Mouse (Mus musculus): ENCODE data around the gene Ankrd33. TPM values are rescaled to one million over a fixed set of nuclear protein-coding genes. Genes with fewer than 3 reads are reported as not detected.

The Ankrd33 gene
- total RNA-seq (2015; ENCODE audit: low replicate concordance) (not detected in 2 replicates), total RNA-seq (2017; ENCODE audit: low replicate concordance) (not detected in 2 replicates)

- ATAC-seq (replicated peaks; ENCODE audit: low FRiP score, poor library complexity, severe bottlenecking) = no peak
Observed at GRCm38 (mm10) chr15:101115511-101116110, at the start of gene Ankrd33. TSS of gene Ankrd33 (plus strand) at chr15:101115755.

DNA sequence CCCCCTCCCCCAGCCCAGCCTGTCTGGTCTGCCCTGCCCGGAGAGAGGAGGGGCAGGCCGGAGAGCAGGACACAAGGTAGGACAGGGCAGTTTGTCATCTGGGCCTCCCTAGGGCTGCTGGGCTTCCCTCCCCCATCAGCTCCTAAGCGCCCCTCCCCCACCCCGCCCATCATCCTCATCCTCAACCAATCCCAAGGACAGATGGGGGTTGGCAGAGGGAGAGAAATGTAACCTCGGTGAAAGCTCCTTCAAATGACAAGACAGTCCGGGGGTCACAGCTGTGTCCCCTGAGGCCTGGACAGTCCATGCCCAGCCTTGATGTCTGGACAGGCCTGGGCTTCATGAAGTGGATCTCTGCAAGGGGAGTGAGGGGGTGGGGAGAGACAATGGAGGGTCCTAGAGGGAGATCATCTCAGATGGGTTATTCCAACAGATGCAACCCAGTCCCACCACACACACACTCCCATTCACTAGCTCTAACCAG lies 49.1 kb upstream of the Ankrd33 start:
- ATAC-seq (replicated peaks; ENCODE audit: low FRiP score, poor library complexity, severe bottlenecking) = no peak

- no peak for ATAC-seq (replicated peaks; ENCODE audit: low FRiP score, poor library complexity, severe bottlenecking)
Observed at GRCm38 (mm10) chr15:101066920-101067696, 48.4 kb upstream of the Ankrd33 start.

- ATAC-seq (replicated peaks; ENCODE audit: low FRiP score, poor library complexity, severe bottlenecking) = no peak
Observed at GRCm38 (mm10) chr15:101068029-101068428, 47.5 kb upstream of the Ankrd33 start.

DNA sequence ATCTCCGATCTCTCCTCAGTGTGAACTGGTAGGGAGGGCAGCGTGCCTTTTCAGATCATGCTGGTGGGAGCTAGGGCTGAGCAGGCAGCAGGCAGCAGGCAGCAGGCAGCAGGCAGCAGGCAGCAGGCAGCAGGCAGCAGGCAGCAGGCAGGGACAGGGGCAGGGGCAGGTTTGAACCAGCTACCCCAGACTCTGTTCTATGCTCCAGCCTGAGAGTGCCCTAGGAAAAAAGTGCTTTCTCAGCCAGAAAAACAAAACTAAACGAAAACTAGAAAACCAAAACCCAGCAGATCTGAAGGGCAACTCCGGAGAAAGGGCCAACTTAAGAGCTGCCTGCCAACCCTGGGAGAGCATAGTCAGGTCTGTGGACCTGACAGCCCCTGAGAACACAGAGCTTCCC lies 46.9 kb upstream of the Ankrd33 start:
- no peak for ATAC-seq (replicated peaks; ENCODE audit: low FRiP score, poor library complexity, severe bottlenecking)

DNA sequence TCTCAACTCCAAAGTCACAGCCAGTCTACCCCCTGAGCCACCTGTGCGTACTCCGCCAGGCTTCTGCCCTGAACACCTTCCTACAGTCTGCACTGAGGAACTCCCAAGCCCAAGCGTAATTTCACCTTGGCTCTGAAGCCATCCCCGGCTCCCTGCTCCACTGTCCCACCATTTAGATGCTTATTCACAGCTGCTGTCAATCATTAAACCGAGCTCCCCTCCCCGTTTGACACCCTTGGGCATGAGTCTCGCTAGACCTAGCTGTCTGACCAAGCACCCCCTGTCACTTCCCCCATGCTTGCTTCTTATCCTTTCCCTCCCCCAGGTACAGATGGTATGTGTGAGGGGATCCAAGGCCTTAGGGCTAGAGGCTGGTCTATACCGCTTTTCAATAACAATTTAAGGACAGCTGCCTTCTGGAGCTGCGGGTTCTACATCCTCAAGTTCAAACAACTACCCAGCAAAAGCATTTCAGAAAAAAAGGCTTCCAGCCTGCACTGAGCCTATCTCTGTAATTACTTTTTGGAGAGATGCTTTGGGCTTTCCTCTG lies 45.8 kb upstream of the Ankrd33 start:
- ATAC-seq (replicated peaks; ENCODE audit: low FRiP score, poor library complexity, severe bottlenecking) = no peak

- ATAC-seq (replicated peaks; ENCODE audit: low FRiP score, poor library complexity, severe bottlenecking) = no peak
Observed at GRCm38 (mm10) chr15:101070762-101071161, 44.8 kb upstream of the Ankrd33 start.

GRCm38 (mm10) chr15:101072736-101073135 lies 42.8 kb upstream of the Ankrd33 start:
- no peak for ATAC-seq (replicated peaks; ENCODE audit: low FRiP score, poor library complexity, severe bottlenecking)

GRCm38 (mm10) chr15:101074067-101074466 lies 41.5 kb upstream of the Ankrd33 start:
- no peak for ATAC-seq (replicated peaks; ENCODE audit: low FRiP score, poor library complexity, severe bottlenecking)

DNA sequence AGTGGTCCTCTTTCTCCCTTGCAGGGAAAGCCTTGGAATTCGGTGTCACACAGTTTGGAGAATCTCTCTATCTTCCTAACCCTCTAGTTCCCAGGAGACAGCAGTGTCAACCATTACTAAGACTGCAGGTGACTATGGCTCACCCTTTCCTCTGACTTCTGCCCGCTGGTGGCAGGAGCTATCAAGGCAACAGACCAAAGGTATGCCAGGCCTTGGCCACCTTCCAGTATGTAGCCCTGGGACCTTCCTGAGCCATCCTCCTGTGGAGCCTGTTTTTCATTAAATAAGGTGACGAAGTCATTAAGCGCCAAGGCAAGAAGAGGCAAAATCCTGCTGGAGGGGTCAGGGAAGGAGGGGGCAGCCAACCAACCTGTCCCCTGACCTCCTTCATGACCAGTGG lies 40.4 kb upstream of the Ankrd33 start:
- ATAC-seq (replicated peaks; ENCODE audit: low FRiP score, poor library complexity, severe bottlenecking) = no peak

GRCm38 (mm10) chr15:101075656-101076055 lies 39.9 kb upstream of the Ankrd33 start:
- no peak for ATAC-seq (replicated peaks; ENCODE audit: low FRiP score, poor library complexity, severe bottlenecking)

DNA sequence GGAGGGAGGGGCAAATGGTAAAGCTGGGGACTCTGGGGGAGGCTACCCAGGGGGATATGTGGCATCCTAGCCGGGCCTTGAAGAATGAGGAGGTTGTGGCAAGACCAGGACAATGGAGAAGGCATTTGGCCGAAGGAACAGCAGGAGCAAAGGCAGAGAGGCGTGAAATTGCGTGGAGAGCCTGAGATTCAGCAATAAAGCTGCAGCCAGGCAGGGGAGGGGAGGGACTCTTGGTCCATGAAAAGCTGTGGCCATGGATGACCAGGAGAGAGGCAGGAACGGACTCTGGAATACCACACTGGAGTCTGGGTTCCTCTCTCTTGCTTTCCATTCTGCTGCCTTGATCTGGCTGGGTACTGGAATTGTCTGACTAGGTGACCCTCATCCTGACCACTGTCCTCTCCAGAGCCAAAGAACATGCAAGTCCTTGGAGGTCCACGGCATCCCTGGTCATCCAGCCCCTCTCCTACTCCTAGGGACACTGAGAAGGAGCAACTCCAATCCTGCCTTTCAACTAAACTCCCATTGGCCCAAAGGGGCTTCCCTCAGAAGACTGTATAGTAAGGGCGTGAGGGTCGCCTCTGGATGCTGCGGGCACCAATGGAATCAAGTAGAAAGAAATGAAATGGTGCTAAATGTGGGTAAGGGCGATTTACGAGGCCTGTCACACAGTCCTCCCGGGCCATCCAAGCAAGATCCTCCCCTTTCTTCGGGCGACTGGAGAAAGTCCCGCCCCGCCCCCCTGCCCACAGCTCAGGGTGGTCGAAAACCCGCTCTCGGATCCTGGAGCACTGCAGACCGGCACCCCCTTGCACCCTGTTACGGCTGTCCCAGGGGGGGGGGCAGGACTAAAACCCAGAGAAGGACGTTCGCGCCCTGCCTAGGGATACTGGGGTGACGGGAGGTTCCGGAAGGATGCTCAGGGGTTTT lies 39.2 kb upstream of the Ankrd33 start:
- no peak for ATAC-seq (replicated peaks; ENCODE audit: low FRiP score, poor library complexity, severe bottlenecking)

DNA sequence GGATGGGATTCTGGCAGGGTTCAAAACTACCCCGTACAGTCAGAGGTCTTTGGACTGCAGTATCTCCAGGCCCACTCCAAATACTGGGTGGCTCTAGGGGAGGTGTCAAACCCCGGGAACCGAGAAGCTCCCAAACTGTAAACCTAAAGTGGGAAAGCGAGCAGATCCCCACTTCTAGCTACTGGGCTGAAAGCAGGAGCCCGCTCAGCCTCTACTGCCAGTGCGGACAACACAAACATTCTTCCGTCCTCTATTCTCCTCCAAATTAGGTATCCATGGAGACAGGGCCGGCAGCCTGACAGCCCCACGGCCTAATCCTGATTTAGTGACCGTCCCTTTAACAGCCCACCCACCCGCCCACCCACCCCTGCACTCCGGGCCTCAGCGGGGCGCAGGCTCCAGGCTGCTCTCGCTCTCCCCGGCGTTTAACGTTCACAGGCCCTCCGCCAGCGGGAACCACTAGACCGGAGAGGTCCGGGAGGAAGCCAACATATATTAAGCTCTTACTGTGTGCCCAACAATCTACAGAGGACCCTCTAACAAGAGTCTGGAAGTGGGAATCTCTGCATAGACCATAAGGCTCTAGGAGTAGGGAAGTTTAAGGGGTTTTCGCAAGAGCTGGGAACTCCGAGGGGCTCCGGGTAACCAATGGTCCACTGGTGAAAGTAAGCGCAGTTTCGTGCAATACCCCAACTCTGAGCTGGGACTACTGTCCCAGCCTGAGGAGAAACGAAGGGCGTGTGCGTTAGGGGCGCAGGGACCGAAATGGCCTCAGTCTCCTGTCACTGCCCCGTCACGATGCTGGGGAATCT lies 38.3 kb upstream of the Ankrd33 start:
- ATAC-seq (replicated peaks; ENCODE audit: low FRiP score, poor library complexity, severe bottlenecking) = no peak

DNA sequence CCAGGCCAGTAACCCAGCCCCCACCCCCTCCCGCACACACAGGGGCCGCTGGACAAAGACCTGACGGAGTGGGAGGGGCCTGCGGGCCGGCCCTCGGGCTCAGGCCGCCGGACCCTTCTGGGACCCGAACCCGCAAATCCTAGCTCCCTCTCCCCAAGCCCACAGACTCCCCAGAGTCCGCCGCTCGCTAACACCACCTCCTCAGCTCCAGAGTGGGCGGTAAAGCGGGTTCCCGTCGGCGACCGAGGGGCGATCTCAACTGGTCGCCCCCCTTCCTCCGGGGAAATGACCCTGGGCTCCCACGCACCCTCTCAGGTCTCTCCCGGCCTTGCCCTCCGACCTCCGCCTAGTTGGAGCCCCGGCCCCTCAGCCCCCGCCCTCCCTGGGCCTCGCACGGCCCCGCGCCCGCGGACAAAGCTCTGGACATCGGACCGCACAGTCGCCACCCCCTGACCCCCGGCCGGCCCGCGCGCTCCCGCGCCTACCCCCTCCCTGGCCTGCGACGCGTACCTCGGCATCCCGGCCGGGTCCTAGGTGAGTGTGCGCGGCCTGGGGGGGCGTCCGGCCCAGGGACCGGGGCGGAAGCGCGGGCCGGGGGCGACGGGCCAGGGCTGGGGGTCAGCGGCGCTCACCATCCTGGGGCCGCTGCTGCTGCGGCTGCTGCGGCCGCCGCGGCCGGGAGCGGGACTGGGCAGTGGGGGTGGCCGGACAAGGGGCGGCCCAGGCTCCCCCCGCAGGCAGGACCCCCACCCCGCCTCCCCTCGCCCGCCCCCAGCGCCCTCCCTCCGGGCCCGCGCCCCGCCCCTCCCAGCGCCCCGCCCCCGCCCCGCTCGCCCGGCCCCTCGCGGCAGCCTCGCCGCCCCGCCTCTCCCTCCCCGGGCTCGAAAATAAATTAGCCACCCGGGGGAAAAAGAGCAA lies 37.5 kb upstream of the Ankrd33 start, which contains the start of gene Fignl2:
Gene Fignl2, minus strand, starts transcription at position 755 of the 918 bp plus-strand sequence.
- no peak for ATAC-seq (replicated peaks; ENCODE audit: low FRiP score, poor library complexity, severe bottlenecking)

- ATAC-seq (replicated peaks; ENCODE audit: low FRiP score, poor library complexity, severe bottlenecking) = no peak
Observed at GRCm38 (mm10) chr15:101078731-101079156, 36.8 kb upstream of the Ankrd33 start.

GRCm38 (mm10) chr15:101080031-101080520 lies 35.5 kb upstream of the Ankrd33 start:
- no peak for ATAC-seq (replicated peaks; ENCODE audit: low FRiP score, poor library complexity, severe bottlenecking)

- ATAC-seq (replicated peaks; ENCODE audit: low FRiP score, poor library complexity, severe bottlenecking) = no peak
Observed at GRCm38 (mm10) chr15:101081035-101081548, 34.5 kb upstream of the Ankrd33 start.

Measured in erythroid progenitor cell, adult 5-6 weeks (primary cell).